Mouse (Mus musculus) testis, adult 2 months (tissue): ENCODE measurements around the gene 2900011O08Rik.

Experiments used
- CTCF ChIP-seq: fragments of 200-500 bp; IDR thresholded peaks from 2 replicates; pipeline ENCODE4 v1.5.1; 2012; ENCODE audit warnings: low read depth, mild to moderate bottlenecking, inconsistent platforms, low read length, moderate library complexity; ENCODE audit not compliant: control insufficient read depth, insufficient read depth, insufficient replicate concordance
- POLR2A ChIP-seq: fragments of 200-500 bp; IDR thresholded peaks from 2 replicates; pipeline ENCODE4 v1.6.1; 2012; ENCODE audit warnings: low read depth, mild to moderate bottlenecking, inconsistent platforms, low read length, moderate library complexity; ENCODE audit not compliant: control insufficient read depth

GRCm38 (mm10) chr16:13940847-13941395 is 45.5 kb upstream of the 2900011O08Rik start:
- no peak for TF ChIP-seq CTCF
- TF ChIP-seq POLR2A: no peak
